Mouse (Mus musculus): Measurements from ENCODE around the gene Ipo9. TPM values are rescaled to one million over a fixed set of nuclear protein-coding genes. Genes with fewer than 3 reads are reported as not detected.
A peak's percentile ranks its signal among the peaks of the same experiment; 100 is the strongest.

The Ipo9 gene
- 149 and 169 TPM in 2 replicates for polyA plus RNA-seq (2012; rRNA removed)

- Histone ChIP-seq H3K4me1 (ENCODE audit: control insufficient read depth, insufficient read depth, low read length) (peaks cover 6% of the 10 kb centered on the region), H3K27ac (ENCODE audit: insufficient read depth, low read length) (peak within 1 kb of the TSS; percentile 18; the same call in 1 of the 2 replicates), H3K4me3 (ENCODE audit: insufficient read depth, low read length) (peak within 1 kb of the TSS; percentile 94)
- TF ChIP-seq CTCF (IDR thresholded peaks at IDR 0.05; ENCODE audit: extremely low read depth, insufficient read depth, low read length) (peak; percentile 48; the same call in 1 of the 2 replicates), POLR2A (IDR thresholded peaks at IDR 0.05; ENCODE audit: extremely low read depth, insufficient read depth, low read length) (peak; percentile 55; the same call in 1 of the 2 replicates)
Measured at GRCm38 (mm10) chr1:135429901-135430668, at the start of gene Ipo9. Gene Ipo9 (minus strand): TSS chr1:135430499.

- no peak overlapping the region for H3K4me3 ChIP-seq (ENCODE audit: insufficient read depth, low read length)
- H3K27ac ChIP-seq (ENCODE audit: insufficient read depth, low read length) = no peak overlapping the region
- TF ChIP-seq CTCF (IDR thresholded peaks at IDR 0.05; ENCODE audit: extremely low read depth, insufficient read depth, low read length) (no peak), POLR2A (IDR thresholded peaks at IDR 0.05; ENCODE audit: extremely low read depth, insufficient read depth, low read length) (no peak)
- H3K4me1 ChIP-seq (ENCODE audit: control insufficient read depth, insufficient read depth, low read length) = peaks cover 6% of the 10 kb centered on the region
Measured at GRCm38 (mm10) chr1:135475571-135475895, 45.2 kb upstream of the Ipo9 start.

DNA sequence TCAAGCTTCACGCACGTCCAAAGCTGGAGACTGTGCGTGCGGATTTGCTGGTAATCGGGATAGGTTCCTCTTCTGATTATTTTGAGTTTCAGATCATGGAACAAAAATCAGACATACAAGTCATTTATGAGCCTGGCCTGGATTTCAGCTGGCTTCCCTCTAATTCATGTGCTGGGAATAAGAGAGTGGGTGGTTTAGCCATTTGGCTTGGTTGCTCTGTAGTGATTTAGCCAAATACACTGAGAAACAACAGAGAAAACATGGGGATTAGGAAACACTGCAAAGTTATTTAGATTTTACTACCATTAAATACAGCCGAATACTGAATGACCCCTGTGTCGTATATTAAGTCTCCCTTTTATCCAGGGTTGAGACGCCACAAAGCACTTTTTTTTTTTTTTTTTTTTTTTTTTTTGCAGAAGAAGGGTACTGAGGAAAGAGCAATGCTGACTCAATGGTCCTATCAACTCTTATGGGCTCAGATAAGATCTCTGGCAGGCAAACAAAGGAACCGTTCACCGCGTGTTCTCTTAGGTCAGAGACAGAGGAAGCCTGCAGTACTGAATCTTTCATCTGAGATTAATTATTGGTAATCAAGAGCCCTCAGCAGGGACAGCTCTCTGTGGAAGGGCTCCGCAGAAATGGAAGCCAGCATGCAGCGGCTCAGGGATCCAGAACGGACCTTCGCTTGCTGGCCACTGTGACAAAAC lies 44.7 kb upstream of the Ipo9 start:
- no peak for TF ChIP-seq CTCF (IDR thresholded peaks at IDR 0.05; ENCODE audit: extremely low read depth, insufficient read depth, low read length)
- TF ChIP-seq POLR2A (IDR thresholded peaks at IDR 0.05; ENCODE audit: extremely low read depth, insufficient read depth, low read length) = no peak
- Histone ChIP-seq H3K27ac (ENCODE audit: insufficient read depth, low read length) (no peak overlapping the region), H3K4me3 (ENCODE audit: insufficient read depth, low read length) (no peak overlapping the region), H3K4me1 (ENCODE audit: control insufficient read depth, insufficient read depth, low read length) (peaks cover 6% of the 10 kb centered on the region)

- H3K27ac ChIP-seq (ENCODE audit: insufficient read depth, low read length) = no peak overlapping the region
- H3K4me1 ChIP-seq (ENCODE audit: control insufficient read depth, insufficient read depth, low read length) = 0 out of 2 replicates have a peak, but pooled peaks cover 2% of the 10 kb centered on the region
- no peak overlapping the region for H3K4me3 ChIP-seq (ENCODE audit: insufficient read depth, low read length)
- no peak for TF ChIP-seq POLR2A (IDR thresholded peaks at IDR 0.05; ENCODE audit: extremely low read depth, insufficient read depth, low read length)
- no peak for TF ChIP-seq CTCF (IDR thresholded peaks at IDR 0.05; ENCODE audit: extremely low read depth, insufficient read depth, low read length)
Measured at GRCm38 (mm10) chr1:135472536-135472935, 42.2 kb upstream of the Ipo9 start.

DNA sequence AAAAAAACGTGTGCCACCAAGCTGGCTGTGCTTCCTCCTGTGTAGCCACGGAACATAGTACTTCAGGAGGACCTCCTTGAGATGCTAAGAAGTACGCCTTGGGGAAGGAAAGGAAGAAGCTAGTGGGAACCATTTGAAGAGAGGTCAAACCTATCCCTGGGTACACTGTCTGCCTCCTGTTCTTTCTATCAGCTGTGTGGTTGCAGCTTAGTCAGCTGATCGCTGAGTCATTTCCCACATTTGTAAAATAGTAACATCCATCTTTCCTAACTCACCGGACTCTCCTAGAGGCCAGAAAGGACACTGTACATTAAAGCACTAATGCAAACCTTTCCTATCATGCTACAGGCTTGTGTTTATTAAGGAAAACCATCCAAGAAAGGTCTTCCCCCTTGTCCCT lies 41.4 kb upstream of the Ipo9 start:
- H3K27ac ChIP-seq (ENCODE audit: insufficient read depth, low read length) = no peak overlapping the region
- TF ChIP-seq CTCF (IDR thresholded peaks at IDR 0.05; ENCODE audit: extremely low read depth, insufficient read depth, low read length) (no peak), POLR2A (IDR thresholded peaks at IDR 0.05; ENCODE audit: extremely low read depth, insufficient read depth, low read length) (no peak)
- 0 out of 2 replicates have a peak, but pooled peaks cover 2% of the 10 kb centered on the region for H3K4me1 ChIP-seq (ENCODE audit: control insufficient read depth, insufficient read depth, low read length)
- no peak overlapping the region for H3K4me3 ChIP-seq (ENCODE audit: insufficient read depth, low read length)

DNA sequence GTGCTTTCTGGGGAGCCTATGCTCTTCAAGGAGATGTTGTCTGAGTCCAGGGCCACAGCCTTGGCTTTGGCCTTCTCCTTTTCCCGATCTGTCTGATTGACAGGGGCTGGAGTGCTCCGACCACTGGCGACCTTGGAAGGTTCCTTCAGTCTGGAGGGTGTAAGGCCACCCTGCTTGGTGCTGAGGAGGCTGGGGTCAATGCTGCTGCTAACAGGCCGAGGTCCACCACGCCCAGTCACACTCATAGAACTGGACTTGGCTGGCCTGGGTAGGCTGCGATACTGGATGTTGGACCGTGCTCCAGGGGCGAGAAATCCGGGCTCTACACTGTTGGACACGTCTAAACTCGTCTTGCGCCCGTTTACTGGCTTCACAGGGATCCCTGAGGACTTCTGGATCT lies 40.2 kb upstream of the Ipo9 start:
- TF ChIP-seq CTCF (IDR thresholded peaks at IDR 0.05; ENCODE audit: extremely low read depth, insufficient read depth, low read length) (no peak), POLR2A (IDR thresholded peaks at IDR 0.05; ENCODE audit: extremely low read depth, insufficient read depth, low read length) (no peak)
- Histone ChIP-seq H3K4me1 (ENCODE audit: control insufficient read depth, insufficient read depth, low read length) (no peaks in the 10 kb centered on the region), H3K27ac (ENCODE audit: insufficient read depth, low read length) (no peak overlapping the region), H3K4me3 (ENCODE audit: insufficient read depth, low read length) (no peak overlapping the region)

GRCm38 (mm10) chr1:135467462-135467861 lies 37.2 kb upstream of the Ipo9 start:
- TF ChIP-seq POLR2A (IDR thresholded peaks at IDR 0.05; ENCODE audit: extremely low read depth, insufficient read depth, low read length) (no peak), CTCF (IDR thresholded peaks at IDR 0.05; ENCODE audit: extremely low read depth, insufficient read depth, low read length) (no peak)
- Histone ChIP-seq H3K27ac (ENCODE audit: insufficient read depth, low read length) (no peak overlapping the region), H3K4me1 (ENCODE audit: control insufficient read depth, insufficient read depth, low read length) (peaks cover 4% of the 10 kb centered on the region), H3K4me3 (ENCODE audit: insufficient read depth, low read length) (no peak overlapping the region)

DNA sequence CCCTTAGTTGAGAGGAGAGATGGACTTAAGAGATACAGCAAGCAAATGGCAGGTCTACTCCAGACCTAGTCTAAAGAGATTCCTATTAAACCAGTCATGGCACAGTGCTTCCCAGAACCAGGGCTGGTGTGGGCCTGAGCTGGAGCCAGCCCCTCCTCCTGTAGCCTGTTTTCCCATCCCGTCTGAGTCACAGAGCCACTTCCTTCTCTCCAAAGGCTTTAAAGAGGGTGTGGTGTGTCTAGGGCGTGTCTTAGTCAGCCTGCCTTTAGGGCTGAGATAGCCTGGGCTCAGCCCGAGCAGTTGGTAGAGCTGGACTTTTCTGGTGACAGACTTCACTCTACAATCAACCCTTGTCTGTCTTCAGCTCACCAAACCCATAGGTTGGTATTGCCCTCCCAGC lies 36.6 kb upstream of the Ipo9 start:
- H3K4me1 ChIP-seq (ENCODE audit: control insufficient read depth, insufficient read depth, low read length) = peaks cover 4% of the 10 kb centered on the region
- no peak for TF ChIP-seq CTCF (IDR thresholded peaks at IDR 0.05; ENCODE audit: extremely low read depth, insufficient read depth, low read length)
- no peak for TF ChIP-seq POLR2A (IDR thresholded peaks at IDR 0.05; ENCODE audit: extremely low read depth, insufficient read depth, low read length)
- H3K27ac ChIP-seq (ENCODE audit: insufficient read depth, low read length) = no peak overlapping the region
- H3K4me3 ChIP-seq (ENCODE audit: insufficient read depth, low read length) = no peak overlapping the region

DNA sequence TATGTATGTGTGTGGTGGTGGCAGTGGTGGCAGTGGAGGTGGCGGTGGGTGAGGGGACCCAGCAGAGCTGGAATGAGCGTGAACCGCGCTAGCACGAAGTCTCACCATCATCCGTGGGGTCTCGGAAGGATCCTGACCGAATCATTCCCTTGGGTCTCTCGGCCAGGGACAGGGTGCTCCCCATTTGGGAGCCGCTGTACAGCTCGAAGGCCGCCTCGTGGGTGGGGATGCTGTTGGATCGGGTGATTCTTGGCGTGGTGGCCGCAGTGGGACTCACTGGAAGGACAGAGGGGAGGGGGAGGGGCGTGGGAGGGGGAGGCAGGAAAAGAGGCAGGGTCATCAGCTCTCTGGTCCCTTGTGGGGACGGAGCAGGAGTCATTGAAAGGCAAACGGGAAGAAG lies 35.4 kb upstream of the Ipo9 start:
- TF ChIP-seq CTCF (IDR thresholded peaks at IDR 0.05; ENCODE audit: extremely low read depth, insufficient read depth, low read length) (no peak), POLR2A (IDR thresholded peaks at IDR 0.05; ENCODE audit: extremely low read depth, insufficient read depth, low read length) (no peak)

DNA sequence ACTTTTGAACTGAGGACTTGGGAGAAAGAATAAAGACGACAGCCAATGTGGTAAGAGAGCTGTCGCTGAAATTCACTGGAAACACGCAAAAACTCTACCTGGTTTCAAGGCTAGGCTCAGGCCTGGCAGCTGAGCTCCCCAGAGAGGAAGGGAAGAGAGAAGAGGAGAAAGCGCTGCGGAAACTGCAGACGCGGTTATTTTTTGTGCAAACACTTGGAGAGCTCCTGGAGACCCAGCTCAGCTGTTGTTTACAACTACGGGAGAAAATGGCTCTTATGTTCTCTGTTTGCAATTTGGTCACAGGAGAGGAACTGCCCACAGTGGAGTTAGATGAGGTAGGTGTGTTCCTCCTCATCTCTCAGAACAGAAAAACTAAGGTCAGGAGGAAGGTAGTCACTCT lies 32.4 kb upstream of the Ipo9 start:
- TF ChIP-seq CTCF (IDR thresholded peaks at IDR 0.05; ENCODE audit: extremely low read depth, insufficient read depth, low read length) (no peak), POLR2A (IDR thresholded peaks at IDR 0.05; ENCODE audit: extremely low read depth, insufficient read depth, low read length) (no peak)
- Histone ChIP-seq H3K27ac (ENCODE audit: insufficient read depth, low read length) (no peak overlapping the region), H3K4me1 (ENCODE audit: control insufficient read depth, insufficient read depth, low read length) (peaks cover 4% of the 10 kb centered on the region), H3K4me3 (ENCODE audit: insufficient read depth, low read length) (no peak overlapping the region)

More for the DNA sequence above, 35.4 kb upstream of the Ipo9 start:
- H3K4me3 ChIP-seq (ENCODE audit: insufficient read depth, low read length) = no peak overlapping the region
- peaks cover 4% of the 10 kb centered on the region for H3K4me1 ChIP-seq (ENCODE audit: control insufficient read depth, insufficient read depth, low read length)
- H3K27ac ChIP-seq (ENCODE audit: insufficient read depth, low read length) = no peak overlapping the region
